Mouse (Mus musculus): ENCODE measurements around the gene Mrps10.
"Not testable (repeated sequence)": the region's sequence is repeated elsewhere in the genome, so short reads cannot be mapped to it uniquely, and the experiment has no call there.

The Mrps10 gene

DNA sequence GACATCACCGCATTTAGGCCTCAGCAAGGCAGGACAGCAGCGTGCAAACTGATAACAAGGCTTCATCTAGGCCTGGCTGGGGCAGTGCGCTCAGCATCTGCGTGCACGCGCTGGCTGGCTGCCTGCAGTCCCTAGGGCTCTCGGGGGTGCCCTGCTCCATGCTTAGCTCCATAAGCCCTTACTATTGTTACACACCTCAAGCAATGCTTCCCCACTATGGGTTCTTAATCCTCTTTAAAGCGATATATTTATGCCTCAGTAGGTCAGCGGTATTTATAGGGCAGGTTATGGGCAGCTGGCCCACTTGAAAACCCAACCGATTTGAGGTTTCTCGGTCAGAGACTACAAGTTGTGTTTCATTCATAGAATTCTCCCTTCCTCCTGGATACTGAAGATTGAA lies 13.2 kb downstream of the Mrps10 start:
- DNase-seq (ENCODE audit: low read depth, low spot score) = no peak

DNA sequence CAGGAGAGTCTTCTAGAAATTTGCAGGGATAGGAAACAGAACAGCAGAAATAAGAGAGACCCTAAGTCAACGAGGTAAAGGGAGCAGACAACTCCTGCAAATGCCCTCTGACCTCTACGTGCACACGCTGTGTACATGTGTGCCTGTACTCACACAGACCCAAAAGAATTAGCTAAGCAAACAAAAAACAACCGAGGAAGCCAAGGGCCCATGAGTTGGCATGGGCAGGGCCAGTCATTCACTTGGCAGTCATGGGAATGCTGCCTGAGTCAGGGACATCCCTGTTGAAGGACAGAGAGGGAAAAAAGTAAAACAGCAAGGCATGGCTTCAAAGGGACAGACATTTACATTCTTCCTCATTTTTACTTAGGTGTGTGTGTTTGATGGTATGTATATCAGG lies 14.6 kb downstream of the Mrps10 start:
- peak; percentile 25 for DNase-seq (ENCODE audit: low read depth, low spot score)

- DNase-seq (ENCODE audit: low read depth, low spot score) = no peak
Observed at GRCm38 (mm10) chr17:47384064-47384463, 15.4 kb downstream of the Mrps10 start.

- no peak for DNase-seq (ENCODE audit: low read depth, low spot score)
Observed at GRCm38 (mm10) chr17:47385145-47385544, 16.5 kb downstream of the Mrps10 start, which contains the start of gene Guca1b. Gene Guca1b, plus strand, starts transcription at chr17:47385393.

GRCm38 (mm10) chr17:47386649-47387048 lies 18.0 kb downstream of the Mrps10 start:
- DNase-seq (ENCODE audit: low read depth, low spot score) = peak; percentile 49

GRCm38 (mm10) chr17:47394223-47394869 lies 25.7 kb downstream of the Mrps10 start:
- no peak for DNase-seq (ENCODE audit: low read depth, low spot score)

DNA sequence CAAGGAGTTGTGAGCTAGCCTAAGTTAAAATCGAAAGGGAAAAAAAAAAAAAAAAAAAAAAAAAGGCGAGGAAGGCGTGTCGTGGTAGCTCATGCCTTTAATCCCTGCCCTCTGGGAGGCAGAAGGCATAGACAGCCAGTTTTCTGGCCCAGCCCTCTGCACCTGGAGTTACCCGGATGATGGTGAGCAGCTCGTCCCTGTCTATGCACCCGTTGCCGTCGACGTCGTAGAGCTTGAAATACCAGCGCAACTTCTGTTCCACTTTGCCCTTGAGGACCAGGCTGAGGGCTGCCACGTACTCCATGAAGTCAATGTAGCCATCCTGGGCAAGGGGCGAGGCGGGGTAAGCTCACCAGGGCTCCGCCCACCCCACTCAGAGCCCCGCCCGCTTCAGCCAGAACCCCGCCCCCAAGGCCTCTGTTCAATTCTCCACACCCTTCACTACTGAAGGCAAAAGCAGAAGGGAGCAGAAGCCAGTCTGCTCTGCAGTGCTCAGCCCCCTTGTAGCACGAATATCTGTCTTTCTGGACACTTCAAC lies 26.8 kb downstream of the Mrps10 start:
- no peak for DNase-seq (ENCODE audit: low read depth, low spot score)

- DNase-seq (ENCODE audit: low read depth, low spot score) = no peak
Observed at GRCm38 (mm10) chr17:47399091-47399490, 30.4 kb downstream of the Mrps10 start.

DNA sequence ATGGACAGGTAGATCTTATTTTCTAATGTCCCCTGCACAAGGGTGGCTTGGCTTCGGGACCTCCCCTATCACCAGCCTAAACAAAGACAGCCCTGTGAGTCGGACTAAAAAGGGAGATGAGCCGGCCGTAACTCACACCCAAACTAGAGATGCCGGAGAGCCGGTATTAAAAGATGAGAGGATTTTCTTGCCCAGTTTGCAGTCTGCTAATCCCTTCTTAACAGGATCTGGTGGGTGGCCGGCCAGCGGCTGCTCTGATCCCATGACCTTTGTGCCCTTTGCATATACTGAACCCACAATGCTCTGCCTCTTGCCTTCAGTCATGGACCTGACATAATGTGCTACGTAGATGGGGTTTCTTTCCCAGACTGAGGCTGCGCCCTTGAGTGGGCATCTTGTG lies 31.8 kb downstream of the Mrps10 start, which contains the start of gene Guca1a:
Gene Guca1a, minus strand, starts transcription at position 134 of the 400 bp plus-strand sequence.
- no peak for DNase-seq (ENCODE audit: low read depth, low spot score)

DNA sequence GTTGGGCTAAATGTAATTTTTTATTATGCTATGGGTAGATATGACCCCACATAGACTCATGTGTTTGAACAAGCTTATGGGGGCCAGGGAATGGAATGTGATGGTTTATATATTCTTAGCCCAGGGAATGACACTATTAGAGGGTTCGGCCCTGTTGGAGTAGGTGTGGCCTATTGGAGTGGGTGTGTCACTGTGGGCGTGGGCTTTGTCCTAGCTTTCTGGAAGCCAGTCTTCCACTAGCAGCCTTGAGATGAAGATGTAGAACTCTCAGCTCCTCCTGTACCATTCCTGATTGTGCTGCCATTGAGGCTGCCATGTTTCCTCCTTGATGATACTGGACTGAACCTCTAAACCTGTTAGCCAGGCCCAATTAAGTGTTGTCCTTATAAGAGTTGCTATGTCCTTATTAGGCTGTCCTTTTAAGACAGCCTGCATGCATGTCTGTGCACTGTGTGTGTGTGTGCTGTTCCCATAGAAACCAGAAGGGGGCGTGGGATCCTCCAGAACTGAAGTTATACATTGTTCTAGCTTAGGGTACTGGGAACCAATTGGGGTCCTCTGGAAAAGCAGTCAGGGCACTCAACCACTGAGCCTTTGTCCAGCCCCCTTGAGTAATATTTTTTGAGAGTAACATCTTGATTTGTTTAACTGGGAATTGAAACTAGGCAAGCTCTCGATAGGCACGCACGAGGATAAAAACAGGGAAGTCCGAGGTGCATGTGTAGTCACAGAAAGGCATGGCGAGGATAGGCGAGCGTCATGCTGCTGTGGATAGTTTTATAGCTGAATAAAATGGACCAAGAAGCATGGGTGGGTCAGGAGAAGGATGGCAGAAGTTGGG lies 39.2 kb downstream of the Mrps10 start:
- no peak for DNase-seq (ENCODE audit: low read depth, low spot score)

DNA sequence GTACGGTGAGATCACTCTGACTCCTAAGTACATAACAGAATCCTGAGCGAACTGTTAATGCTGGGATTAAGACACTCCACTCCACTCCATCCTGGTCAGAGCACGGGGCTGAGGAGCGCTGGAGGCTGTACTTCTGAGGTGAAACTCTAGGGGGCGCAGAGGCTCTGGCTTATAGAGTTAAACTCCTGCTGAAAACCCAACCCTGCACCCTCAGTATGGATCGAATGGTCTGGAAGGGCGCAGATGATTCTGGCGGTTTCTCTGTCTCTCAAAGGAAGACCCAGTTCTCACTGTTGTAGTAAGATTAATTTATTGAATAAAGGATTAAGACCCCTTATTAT lies 39.8 kb downstream of the Mrps10 start:
- peak; percentile 56 for DNase-seq (ENCODE audit: low read depth, low spot score)

- DNase-seq (ENCODE audit: low read depth, low spot score) = not testable (repeated sequence)
Observed at GRCm38 (mm10) chr17:47409897-47410861, 41.5 kb downstream of the Mrps10 start.

DNA sequence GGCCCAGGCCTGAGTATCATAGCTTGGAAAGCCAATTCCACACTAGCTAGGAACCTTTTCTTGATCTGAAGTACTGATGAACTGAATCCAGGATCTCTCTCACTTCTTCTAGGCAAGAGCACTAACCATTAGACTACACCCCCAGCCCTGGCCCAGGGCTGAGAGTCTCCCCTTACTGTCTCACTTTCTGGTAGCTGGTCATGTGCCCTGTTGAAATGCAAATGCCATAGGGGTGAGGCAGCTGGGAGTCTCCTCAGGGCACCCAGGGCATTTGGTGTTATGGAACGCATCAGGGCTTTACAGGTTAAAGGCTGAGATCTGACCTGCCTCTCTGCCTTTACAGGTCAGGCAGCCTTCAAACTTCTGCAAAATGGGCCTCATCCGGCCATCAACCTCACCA lies 51.5 kb downstream of the Mrps10 start:
- no peak for DNase-seq (ENCODE audit: low read depth, low spot score)

- no peak for DNase-seq (ENCODE audit: low read depth, low spot score)
Observed at GRCm38 (mm10) chr17:47421566-47421965, 52.9 kb downstream of the Mrps10 start.

DNA sequence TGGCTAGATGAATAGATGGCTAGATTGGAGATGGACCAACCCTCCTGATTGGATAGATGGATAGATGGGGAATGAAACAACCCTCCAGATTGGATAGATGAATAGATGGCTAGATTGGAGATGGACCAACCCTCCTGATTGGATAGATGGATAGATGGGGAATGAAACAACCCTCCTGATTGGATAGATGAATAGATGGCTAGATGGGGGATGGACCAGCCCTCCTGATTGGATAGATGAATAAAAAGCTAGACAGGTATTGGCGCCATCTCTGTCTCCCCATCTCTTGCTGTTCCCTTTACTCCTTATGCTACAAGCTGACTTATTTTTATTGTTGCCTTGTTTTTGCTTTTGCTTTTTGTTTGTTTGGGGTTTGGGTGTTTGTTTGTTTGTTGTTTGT lies 53.9 kb downstream of the Mrps10 start:
- DNase-seq (ENCODE audit: low read depth, low spot score) = not testable (repeated sequence)

- no peak for DNase-seq (ENCODE audit: low read depth, low spot score)
Observed at GRCm38 (mm10) chr17:47424186-47424585, 55.5 kb downstream of the Mrps10 start.

GRCm38 (mm10) chr17:47427316-47427715 lies 58.6 kb downstream of the Mrps10 start:
- DNase-seq (ENCODE audit: low read depth, low spot score) = peak; percentile 16

DNA sequence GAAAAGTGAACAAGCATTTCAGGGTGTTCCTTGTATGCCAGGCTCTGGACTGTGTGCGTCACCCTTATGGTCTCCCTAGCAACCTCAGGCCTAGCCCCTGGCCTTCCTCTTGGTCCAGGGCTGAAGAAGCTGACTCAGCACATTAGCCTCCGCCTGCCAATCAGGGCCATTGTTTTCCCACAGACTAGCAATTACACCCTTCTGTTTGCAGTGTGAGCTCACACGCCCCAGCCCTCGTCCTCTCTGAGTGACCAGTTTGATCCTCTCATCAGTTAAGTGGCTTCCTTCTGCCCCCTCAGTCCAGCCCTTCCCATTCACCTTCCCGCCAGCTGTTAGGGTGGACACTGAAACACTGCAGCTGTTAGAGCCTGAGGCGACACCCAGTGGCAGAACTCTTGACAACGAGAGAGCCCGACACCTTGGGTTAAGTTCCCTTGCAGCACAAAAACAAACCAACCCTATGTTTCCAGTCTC lies 60.2 kb downstream of the Mrps10 start:
- peak; percentile 47 for DNase-seq (ENCODE audit: low read depth, low spot score)

DNA sequence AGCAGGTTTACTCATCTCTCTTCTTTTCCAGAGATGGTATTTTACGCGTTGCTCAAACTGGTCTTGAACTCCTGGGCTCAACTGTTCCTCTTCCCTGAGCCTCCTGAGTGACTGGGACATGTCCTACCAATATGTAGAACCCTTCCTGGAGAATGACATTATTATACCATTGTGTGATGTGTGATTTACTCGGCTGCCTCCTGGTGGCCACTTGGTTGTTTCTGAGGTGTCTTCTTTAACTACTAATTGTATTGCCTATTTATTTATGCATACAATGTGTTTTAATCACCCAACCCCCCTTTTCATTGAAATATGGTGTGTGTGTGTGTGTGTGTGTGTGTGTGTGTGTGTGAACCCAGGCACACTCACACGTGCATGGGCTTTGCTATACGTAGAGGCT lies 62.1 kb downstream of the Mrps10 start:
- peak; percentile 26 for DNase-seq (ENCODE audit: low read depth, low spot score)

All from 3T3-L1 (cell line).